Mouse (Mus musculus) hindbrain, postnatal 0 days (tissue): ENCODE results near the gene Acin1. TPM values are rescaled to one million over a fixed set of nuclear protein-coding genes. Genes with fewer than 3 reads are reported as not detected.

ENCODE experiments used
- ATAC-seq: fragments of 200-750 bp; cut with Nextera tagmentation; 2 replicates; pipeline ENCODE4 v1.8.0; 2017; ENCODE audit warnings: mild to moderate bottlenecking, moderate TSS enrichment, moderate library complexity
- DNase-seq: peaks from one replicate; pipeline ENCODE4 v3.0.0-alpha.2; 2015; ENCODE audit warnings: low spot score
- H3K27ac ChIP-seq: fragments of 300-500 bp; sonication (generic); 2 replicates; pipeline ENCODE4 v1.5.1; 2014; ENCODE audit warnings: mild to moderate bottlenecking
- H3K27me3 ChIP-seq: fragments of 300-500 bp; sonication (generic); 2 replicates; pipeline ENCODE4 v1.6.1; 2014; ENCODE audit warnings: low read length, mixed read lengths; ENCODE audit not compliant: insufficient read depth
- H3K36me3 ChIP-seq: fragments of 300-500 bp; sonication (generic); 2 replicates; pipeline ENCODE4 v1.6.1; 2014; ENCODE audit warnings: low read length, mixed read lengths; ENCODE audit not compliant: insufficient read depth
- H3K4me1 ChIP-seq: fragments of 300-500 bp; sonication (generic); 2 replicates; pipeline ENCODE4 v1.6.1; 2014; ENCODE audit warnings: antibody characterized with exemption, low read length, mixed read lengths; ENCODE audit not compliant: insufficient read depth
- H3K4me2 ChIP-seq: fragments of 300-500 bp; sonication (generic); 2 replicates; pipeline ENCODE4 v1.6.1; 2014; ENCODE audit warnings: low read depth, mild to moderate bottlenecking, low read length, moderate library complexity, mixed read lengths
- H3K4me3 ChIP-seq: fragments of 300-500 bp; sonication (generic); 2 replicates; pipeline ENCODE4 v1.5.1; 2014; ENCODE audit warnings: low read length
- H3K9ac ChIP-seq: fragments of 300-500 bp; sonication (generic); replicated peaks from 2 replicates; pipeline ENCODE4 v1.6.1; 2014; ENCODE audit warnings: mild to moderate bottlenecking, low read length, moderate library complexity, mixed read lengths
- H3K9me3 ChIP-seq: fragments of 300-500 bp; sonication (generic); 2 replicates; pipeline ENCODE4 v1.6.1; 2016; ENCODE audit warnings: low read length, mixed read lengths
- CTCF ChIP-seq: IDR thresholded peaks from 2 replicates; pipeline ENCODE4 v1.5.1; 2016; ENCODE audit warnings: antibody characterized with exemption, control low read depth, low read depth
- WGBS: fragments of 180-500 bp; shearing (Covaris S2); extraction: QIAGEN DNeasy Blood & Tissue Kit; methylation state at CpG from one replicate; pipeline ENCODE4 v1.1.7; 2014; 5-methylcytosine and 5-hydroxymethylcytosine counted together
- polyA plus RNA-seq: library from polyadenylated mRNA; unstranded; fragments of >200 nt; fragmentation: Nextera tagmentation; extraction: Ambion mirVana; gene quantifications from 2 replicates; pipeline ENCODE4 v1.2.1, GENCODE M21; 2015
- total RNA-seq: library from RNA; depleted of rRNA; stranded (reverse); fragments of >200 nt; gene quantifications from 2 replicates; pipeline ENCODE4 v1.2.3, GENCODE M21; 2014

Acin1 gene
- total and polyA plus RNA-seq, 2 experiments from 2014 or later: 102 to 118 TPM

DNA sequence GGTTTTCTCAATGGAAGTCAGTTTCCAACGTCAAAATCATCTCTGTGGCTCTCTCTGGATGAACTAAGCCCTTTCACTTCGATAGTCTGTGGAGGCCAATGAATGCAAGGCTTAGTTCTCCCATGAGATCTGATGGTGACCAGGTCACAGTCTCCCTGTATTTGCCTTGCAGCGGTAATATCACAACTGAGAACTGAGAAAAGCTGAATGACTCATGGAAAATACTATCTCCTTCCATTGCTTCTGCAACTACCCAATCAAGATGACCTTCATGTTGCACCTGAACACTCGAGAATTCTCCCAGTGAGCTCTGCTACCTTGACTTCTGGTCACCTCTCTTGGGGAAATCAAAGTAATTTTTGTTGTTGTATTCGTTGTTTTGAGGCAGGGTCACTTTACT is 40.8 kb upstream of the Acin1 start:
- Histone ChIP-seq H3K9ac (no peak overlapping the region), H3K4me2 (no peak overlapping the region), H3K4me1 (no peaks in the 10 kb centered on the region), H3K27me3 (no peaks in the 10 kb centered on the region), H3K9me3 (no peaks in the 10 kb centered on the region), H3K4me3 (no peak overlapping the region), H3K27ac (no peak overlapping the region), H3K36me3 (0 out of 2 replicates have a peak, but pooled peaks cover 8% of the 10 kb centered on the region)
- DNase-seq (no peak), ATAC-seq (no peak)
- TF ChIP-seq CTCF: no peak
- WGBS: 82% methylated on average over 5 of the region's 5 CpGs

DNA sequence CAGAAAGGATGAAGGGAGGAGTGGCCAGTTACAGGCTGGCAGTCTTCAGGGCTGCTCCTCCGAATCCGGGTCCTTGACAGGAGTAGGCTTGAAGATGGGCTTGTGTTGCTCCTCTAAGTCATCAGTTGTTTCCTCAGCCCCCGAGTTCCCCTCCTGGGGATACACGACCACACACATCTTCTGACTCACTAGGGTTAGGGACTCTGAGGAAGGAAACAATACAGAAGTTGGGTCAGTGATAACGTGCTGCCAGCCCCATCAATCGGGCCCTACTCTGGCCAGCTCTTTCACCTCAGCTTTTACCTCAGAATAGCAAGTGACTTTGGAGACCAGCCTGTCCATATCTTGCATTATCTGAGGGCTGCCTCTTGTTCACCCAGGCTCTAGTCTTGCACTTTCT is 37.3 kb upstream of the Acin1 start:
- Histone ChIP-seq H3K27me3 (no peaks in the 10 kb centered on the region), H3K36me3 (0 out of 2 replicates have a peak, but pooled peaks cover 8% of the 10 kb centered on the region), H3K4me3 (no peak overlapping the region), H3K4me1 (no peaks in the 10 kb centered on the region), H3K9ac (no peak overlapping the region), H3K4me2 (no peak overlapping the region), H3K27ac (no peak overlapping the region), H3K9me3 (no peaks in the 10 kb centered on the region)
- TF ChIP-seq CTCF: no peak
- 83% methylated on average over 6 of the region's 6 CpGs for WGBS
- ATAC-seq: no peak
- DNase-seq: no peak

DNA sequence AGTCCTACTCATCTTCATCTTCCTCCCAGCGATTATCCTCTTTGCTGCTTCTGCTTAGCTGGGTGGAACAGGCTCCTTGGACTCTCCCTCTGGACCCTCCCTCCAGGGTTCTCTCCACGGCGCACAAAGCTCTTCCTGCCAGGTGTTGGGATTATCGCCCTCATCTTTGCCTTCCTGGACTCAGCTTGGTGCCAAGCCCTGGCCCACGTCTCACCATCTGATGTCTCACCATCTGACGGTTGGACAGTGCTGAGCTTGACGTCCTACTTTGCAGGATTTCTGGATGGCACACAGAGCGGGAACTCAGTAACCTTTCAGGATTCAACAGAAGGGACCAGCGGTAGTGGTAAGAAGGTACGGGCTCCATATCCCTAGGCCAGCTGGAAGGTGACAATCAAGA is 35.0 kb upstream of the Acin1 start:
- Histone ChIP-seq H3K27ac (no peak overlapping the region), H3K4me2 (no peak overlapping the region), H3K4me1 (no peaks in the 10 kb centered on the region), H3K27me3 (no peaks in the 10 kb centered on the region), H3K9ac (no peak overlapping the region), H3K36me3 (0 out of 2 replicates have a peak, but pooled peaks cover 8% of the 10 kb centered on the region), H3K9me3 (no peaks in the 10 kb centered on the region), H3K4me3 (no peak overlapping the region)
- TF ChIP-seq CTCF: no peak
- no peak for DNase-seq
- ATAC-seq: no peak
- WGBS: 70% methylated on average over 10 of the region's 10 CpGs

DNA sequence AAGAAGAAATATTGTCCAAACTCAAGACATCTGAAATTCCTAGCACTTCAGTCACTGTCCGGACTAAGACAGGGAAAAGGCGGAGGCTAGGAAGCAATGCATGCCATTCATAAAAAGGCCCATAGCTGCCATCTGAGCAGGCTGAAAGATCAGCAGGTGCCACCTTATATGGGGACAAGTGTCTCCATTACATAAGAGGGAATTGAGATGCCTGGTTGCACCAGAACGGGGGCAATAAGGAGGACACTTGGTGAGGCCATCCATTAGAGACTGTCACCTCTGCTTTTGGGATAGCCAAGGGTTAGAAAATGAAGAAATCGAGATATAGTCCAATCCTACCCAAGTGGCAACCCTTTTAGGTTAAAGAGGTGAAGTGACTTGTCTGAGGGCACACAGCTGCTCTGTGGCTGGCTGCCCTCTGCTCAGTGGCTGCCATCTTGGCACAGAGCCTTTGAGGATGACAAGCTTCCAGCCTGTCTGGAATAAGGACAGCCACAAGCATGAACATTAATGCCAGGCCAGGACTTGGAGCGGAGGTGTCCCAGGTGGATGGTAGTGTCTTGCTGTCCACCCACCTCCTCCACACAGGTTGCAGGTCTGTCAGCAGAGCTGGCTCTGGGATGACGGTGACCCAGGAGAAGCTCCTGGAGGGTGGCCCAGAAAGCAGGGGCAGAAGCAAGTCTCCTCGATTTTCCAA is 34.1 kb upstream of the Acin1 start:
- no peak overlapping the region for H3K4me2 ChIP-seq

DNA sequence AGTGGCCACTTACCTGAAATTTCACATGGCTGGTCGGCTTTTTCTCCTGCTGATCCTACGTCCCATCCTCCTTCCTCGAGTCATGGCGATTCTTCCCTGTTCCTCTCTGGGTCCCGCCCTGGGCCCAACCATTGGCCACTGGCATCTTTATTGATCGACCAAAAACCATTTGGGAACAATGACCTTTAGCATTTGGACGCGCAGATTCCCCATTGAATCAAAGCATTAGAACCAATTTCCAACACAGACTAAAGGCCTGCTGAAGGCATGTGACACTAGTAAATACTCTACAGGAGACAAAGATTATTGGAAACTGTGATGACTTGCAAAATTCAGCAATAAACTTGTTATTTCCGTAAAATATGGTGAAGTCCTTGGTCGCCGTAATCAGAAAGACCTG is 33.3 kb upstream of the Acin1 start:
- no peak overlapping the region for H3K9ac ChIP-seq
- no peaks in the 10 kb centered on the region for H3K4me1 ChIP-seq
- no peak overlapping the region for H3K4me2 ChIP-seq
- 0 out of 2 replicates have a peak, but pooled peaks cover 8% of the 10 kb centered on the region for H3K36me3 ChIP-seq
- DNase-seq (no peak), ATAC-seq (no peak)
- no peaks in the 10 kb centered on the region for H3K27me3 ChIP-seq
- no peak for TF ChIP-seq CTCF
- H3K4me3 ChIP-seq: no peak overlapping the region
- 93% methylated on average over 11 of the region's 11 CpGs for WGBS
- no peaks in the 10 kb centered on the region for H3K9me3 ChIP-seq
- no peak overlapping the region for H3K27ac ChIP-seq

More for the DNA sequence above, 34.1 kb upstream of the Acin1 start:
- no peak for TF ChIP-seq CTCF
- Histone ChIP-seq H3K36me3 (0 out of 2 replicates have a peak, but pooled peaks cover 8% of the 10 kb centered on the region), H3K4me3 (no peak overlapping the region), H3K4me1 (no peaks in the 10 kb centered on the region), H3K27me3 (no peaks in the 10 kb centered on the region), H3K9ac (no peak overlapping the region), H3K27ac (no peak overlapping the region), H3K9me3 (no peaks in the 10 kb centered on the region)
- peak; percentile 18 for DNase-seq
- WGBS: 86% methylated on average over 7 of the region's 7 CpGs
- no peak for ATAC-seq

DNA sequence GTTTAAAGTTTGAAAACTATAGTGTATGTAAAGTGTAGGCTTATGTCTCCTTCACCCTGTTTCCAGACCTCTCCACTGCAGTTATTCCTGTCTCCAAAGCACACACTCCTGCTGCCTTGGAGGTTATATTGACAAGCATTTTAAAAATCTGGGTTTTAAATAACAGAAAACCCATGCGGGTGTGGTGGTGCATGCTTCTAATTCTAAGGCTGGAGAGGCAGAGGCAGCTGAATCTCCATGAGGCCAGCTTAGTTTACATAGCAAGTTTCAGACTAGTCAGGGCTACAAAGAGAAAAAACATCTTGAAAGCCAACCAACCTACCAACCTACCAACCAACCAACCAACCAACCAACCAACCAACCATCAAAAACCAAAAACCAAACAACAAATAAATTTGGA is 28.7 kb upstream of the Acin1 start:
- Histone ChIP-seq H3K9ac (no peak overlapping the region), H3K4me2 (no peak overlapping the region), H3K27me3 (no peaks in the 10 kb centered on the region), H3K27ac (no peak overlapping the region; the same call in 1 of the 2 replicates), H3K36me3 (no peaks in the 10 kb centered on the region), H3K9me3 (no peaks in the 10 kb centered on the region), H3K4me3 (no peak overlapping the region), H3K4me1 (no peaks in the 10 kb centered on the region)
- no peak for TF ChIP-seq CTCF
- 57% methylated on average over 1 of the region's 1 CpGs for WGBS
- DNase-seq: no peak
- no peak for ATAC-seq

DNA sequence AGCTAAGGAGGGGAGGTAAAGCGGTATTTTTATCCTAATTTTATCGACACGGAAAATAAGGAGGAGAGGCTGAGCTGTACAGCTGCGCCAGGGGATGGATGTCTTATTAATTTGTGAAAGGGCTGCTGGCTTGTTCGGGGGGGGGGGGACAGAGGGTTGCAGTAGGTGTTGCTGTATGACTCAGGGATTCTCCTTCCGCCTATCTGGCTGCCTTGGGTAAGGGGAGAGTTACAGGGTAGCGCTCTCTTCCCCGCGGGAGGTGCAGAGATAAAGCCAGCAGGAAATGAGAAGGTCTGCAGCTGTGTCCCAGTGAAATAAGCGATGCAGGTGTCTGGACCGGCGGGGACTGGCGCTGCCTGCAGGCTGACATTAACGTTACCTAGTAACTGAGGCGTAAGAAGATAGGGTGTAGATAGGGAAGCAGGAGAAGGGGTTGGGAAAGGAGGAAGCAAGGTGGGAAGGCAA is 27.9 kb upstream of the Acin1 start:
- peak; percentile 37 for DNase-seq
- peak overlapping the region; percentile 74 for H3K4me2 ChIP-seq
- peak overlapping the region; percentile 43; the same call in 1 of the 2 replicates for H3K9ac ChIP-seq
- no peaks in the 10 kb centered on the region for H3K27me3 ChIP-seq
- H3K9me3 ChIP-seq: no peaks in the 10 kb centered on the region
- no peaks in the 10 kb centered on the region for H3K36me3 ChIP-seq
- peak; percentile 63 for ATAC-seq
- no peaks in the 10 kb centered on the region for H3K4me1 ChIP-seq
- no peak; the same call in 1 of the 2 replicates for TF ChIP-seq CTCF
- H3K27ac ChIP-seq: peak overlapping the region; percentile 73; the same call in 1 of the 2 replicates
- WGBS: 2% methylated on average over 15 of the region's 15 CpGs
- H3K4me3 ChIP-seq: peak overlapping the region; percentile 37
